In genomic region chr9:53890075-53890474, GRCm38 (mm10) we compare ENCODE assay signal across 9 mouse cellular contexts. TPM values are rescaled to one million over a fixed set of nuclear protein-coding genes. Genes with fewer than 3 reads are reported as not detected.
DNase-seq lines count a peak whose midpoint lies in the region; ATAC-seq and TF ChIP-seq lines count a peak whose summit lies in the region.
"Had no signal": no experiment of that assay in that cellular context is flagged by ENCODE, and none has a peak within 500 bp of the region (broad histone marks: within the 10 kb centered on the region; RNA-seq: fewer than 3 reads in every experiment).

No protein-coding gene starts in this region.

- TF ChIP-seq CTCF in hindbrain, postnatal 0 days (IDR thresholded peaks at IDR 0.05; ENCODE audit: low read depth) = peak; percentile 86

- DNase-seq in left cerebral cortex, adult 11 months (ENCODE audit: low spot score) = peak; percentile 47
- DNase-seq in left cerebral cortex, adult 8-10 months (ENCODE audit: low spot score in 2 of 2) = no peak
- DNase-seq in WW6 (ENCODE audit: low read depth, low spot score) = peak; percentile 18
- peak; percentile 83 to 88 for DNase-seq in cerebellum, postnatal 14 days
- peak; percentile 86 for DNase-seq in hindbrain, postnatal 0 days (ENCODE audit: low spot score)
- DNase-seq in lung, postnatal 36 days = peak; percentile 17
- no peak for DNase-seq in B cell, adult 2 months

- H3K4me2 ChIP-seq in hindbrain, postnatal 0 days (ENCODE audit: low read depth, low read length) = no peak overlapping the region
- H3K4me2 ChIP-seq: embryonic facial prominence, embryonic 13.5 days had no signal

- no peaks in the 10 kb centered on the region for H3K4me1 ChIP-seq in hindbrain, postnatal 0 days (ENCODE audit: insufficient read depth, low read length)
- H3K4me1 ChIP-seq: embryonic facial prominence, embryonic 13.5 days had no signal

- no peak overlapping the region for H3K9ac ChIP-seq in hindbrain, postnatal 0 days (replicated peaks; ENCODE audit: low read length)
- H3K9ac ChIP-seq: embryonic facial prominence, embryonic 13.5 days had no signal

- no peaks in the 10 kb centered on the region for H3K36me3 ChIP-seq in hindbrain, postnatal 0 days (ENCODE audit: insufficient read depth, low read length)
- H3K36me3 ChIP-seq: embryonic facial prominence, embryonic 13.5 days had no signal

- H3K9me3 ChIP-seq in hindbrain, postnatal 0 days (ENCODE audit: low read length) = no peaks in the 10 kb centered on the region
- H3K9me3 ChIP-seq: embryonic facial prominence, embryonic 13.5 days had no signal

- H3K4me3 ChIP-seq in hindbrain, postnatal 0 days (ENCODE audit: low read length) = no peak overlapping the region
- H3K4me3 ChIP-seq: embryonic facial prominence, embryonic 13.5 days had no signal

- ATAC-seq in hindbrain, postnatal 0 days = peak; percentile 69; the same call in 1 of the 2 replicates
- ATAC-seq in megakaryocyte, adult 5-6 weeks (ENCODE audit: poor library complexity, severe bottlenecking) = no peak

- WGBS in hindbrain, postnatal 0 days = 6% methylated on average over 1 of the region's 1 CpGs

- H3K27ac ChIP-seq in hindbrain, postnatal 0 days = no peak overlapping the region
- H3K27ac ChIP-seq: embryonic facial prominence, embryonic 13.5 days had no signal

- H3K27me3 ChIP-seq in hindbrain, postnatal 0 days (ENCODE audit: insufficient read depth, low read length) = no peaks in the 10 kb centered on the region
- H3K27me3 ChIP-seq: embryonic facial prominence, embryonic 13.5 days had no signal

RNA-seq across cellular contexts. Expression of gene Sln, which starts 40.1 kb away (rescaled TPM):
- total RNA-seq in left cerebral cortex, adult 8-10 months (2022) = under 1 TPM in 3 of 4 experiments, not detected in 1; 0.30 to 0.55 (median 0.37) TPM
- 0.86 TPM in 1 of 2 replicates, not detected in the other for total RNA-seq in hindbrain, postnatal 0 days (2014; rRNA removed)
- 0.14 TPM in 1 of 2 replicates, not detected in the other for polyA plus RNA-seq in hindbrain, postnatal 0 days (2015; fragmentation: Nextera tagmentation; extraction: Ambion mirVana)
- not detected in 2 replicates for total RNA-seq in megakaryocyte, adult 5-6 weeks (2015)
- not detected in 2 replicates for total RNA-seq in megakaryocyte, adult 5-6 weeks (2017)

Comparison
In these comparisons a context has a peak if more than half of its experiments do, and no peak if none do; other contexts are left out.
1. DNase-seq: peak in left cerebral cortex, adult 11 months (single experiment), WW6 (single experiment), cerebellum, postnatal 14 days (2 of 2), hindbrain, postnatal 0 days (single experiment) and lung, postnatal 36 days (single experiment); none in left cerebral cortex, adult 8-10 months (0 of 2) and B cell, adult 2 months (0 of 2).